Mouse (Mus musculus): ENCODE measurements around the gene St8sia1.

DNA sequence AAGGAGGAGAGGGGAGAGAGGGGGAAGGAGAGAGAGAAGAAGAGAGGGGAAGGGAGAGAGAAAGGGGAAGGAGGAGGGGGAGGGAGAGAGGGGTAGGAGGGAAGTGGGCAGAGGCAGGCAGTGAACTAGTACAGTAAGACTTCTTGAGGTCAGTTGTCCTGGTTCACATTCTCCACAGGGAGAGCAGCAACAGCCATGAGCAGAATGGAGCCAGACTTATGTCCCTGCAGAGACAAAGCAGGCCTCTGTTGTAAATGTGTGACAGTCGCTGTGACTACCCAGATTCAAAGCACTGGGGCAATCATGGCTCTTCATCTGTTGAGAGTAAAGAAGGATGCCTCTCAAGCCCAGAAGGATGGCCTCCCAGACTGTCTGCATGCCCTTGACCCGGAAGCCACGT, 132.5 kb downstream of the St8sia1 start:
- TF ChIP-seq POLR2A (IDR thresholded peaks at IDR 0.05; ENCODE audit: control insufficient read depth, low read depth, low read length) (no peak), CTCF (IDR thresholded peaks at IDR 0.05; ENCODE audit: control insufficient read depth, insufficient read depth, insufficient replicate concordance, low read depth, low read length) (no peak)
